Mouse (Mus musculus): ENCODE measurements around the gene Ank2. TPM values are rescaled to one million over a fixed set of nuclear protein-coding genes. Genes with fewer than 3 reads are reported as not detected.
A peak's percentile ranks its signal among the peaks of the same experiment; 100 is the strongest.

The Ank2 gene
- polyA plus RNA-seq, 1 experiment from 2014 or later: 24.9 TPM

GRCm38 (mm10) chr3:126946591-126946990, 552.6 kb downstream of the Ank2 start:
- H3K4me2 ChIP-seq (replicated peaks): no peak overlapping the region
- no peak overlapping the region for H3K9ac ChIP-seq
- ATAC-seq: no peak
- H3K36me3 ChIP-seq: 0 out of 2 replicates have a peak, but pooled peaks cover 3% of the 10 kb centered on the region
- 94% methylated on average over 10 of the region's 10 CpGs for WGBS
- no peaks in the 10 kb centered on the region for H3K4me1 ChIP-seq (replicated peaks)
- H3K9me3 ChIP-seq: no peaks in the 10 kb centered on the region
- no peaks in the 10 kb centered on the region for H3K27me3 ChIP-seq (replicated peaks)
- H3K4me3 ChIP-seq (replicated peaks): no peak overlapping the region
- no peak overlapping the region for H3K27ac ChIP-seq

- Histone ChIP-seq H3K9ac (no peak overlapping the region), H3K4me3 (replicated peaks) (no peak overlapping the region), H3K9me3 (no peaks in the 10 kb centered on the region), H3K36me3 (0 out of 2 replicates have a peak, but pooled peaks cover 3% of the 10 kb centered on the region), H3K27ac (no peak overlapping the region), H3K4me1 (replicated peaks) (no peaks in the 10 kb centered on the region), H3K27me3 (replicated peaks) (no peaks in the 10 kb centered on the region), H3K4me2 (replicated peaks) (no peak overlapping the region)
- no peak for ATAC-seq
- WGBS: 58% methylated on average over 4 of the region's 4 CpGs
These were observed 554.3 kb downstream of the Ank2 start for GRCm38 (mm10) chr3:126944838-126945237.

- Histone ChIP-seq H3K27ac (no peak overlapping the region), H3K4me1 (replicated peaks) (no peaks in the 10 kb centered on the region), H3K9me3 (no peaks in the 10 kb centered on the region), H3K4me3 (replicated peaks) (no peak overlapping the region), H3K36me3 (0 out of 2 replicates have a peak, but pooled peaks cover 3% of the 10 kb centered on the region), H3K4me2 (replicated peaks) (no peak overlapping the region), H3K9ac (no peak overlapping the region), H3K27me3 (replicated peaks) (no peaks in the 10 kb centered on the region)
- ATAC-seq: no peak
- 78% methylated on average over 11 of the region's 11 CpGs for WGBS
These were observed 555.1 kb downstream of the Ank2 start for GRCm38 (mm10) chr3:126944081-126944480.

GRCm38 (mm10) chr3:126940452-126940851, 558.7 kb downstream of the Ank2 start:
- H3K4me3 ChIP-seq (replicated peaks): no peak overlapping the region
- WGBS: 86% methylated on average over 5 of the region's 5 CpGs
- H3K36me3 ChIP-seq: peaks cover 4% of the 10 kb centered on the region; the same call in 1 of the 2 replicates
- no peak overlapping the region for H3K9ac ChIP-seq
- H3K27me3 ChIP-seq (replicated peaks): no peaks in the 10 kb centered on the region
- no peaks in the 10 kb centered on the region for H3K9me3 ChIP-seq
- H3K4me2 ChIP-seq (replicated peaks): no peak overlapping the region
- H3K4me1 ChIP-seq (replicated peaks): no peaks in the 10 kb centered on the region
- no peak for ATAC-seq
- H3K27ac ChIP-seq: no peak overlapping the region

- no peaks in the 10 kb centered on the region for H3K27me3 ChIP-seq (replicated peaks)
- H3K4me3 ChIP-seq (replicated peaks): no peak overlapping the region
- no peak overlapping the region for H3K27ac ChIP-seq
- no peak for ATAC-seq
- WGBS: 75% methylated on average over 4 of the region's 4 CpGs
- no peaks in the 10 kb centered on the region for H3K4me1 ChIP-seq (replicated peaks)
- no peak overlapping the region for H3K4me2 ChIP-seq (replicated peaks)
- peaks cover 4% of the 10 kb centered on the region; the same call in 1 of the 2 replicates for H3K36me3 ChIP-seq
- no peak overlapping the region for H3K9ac ChIP-seq
- no peaks in the 10 kb centered on the region for H3K9me3 ChIP-seq
These were observed 567.2 kb downstream of the Ank2 start for GRCm38 (mm10) chr3:126931884-126932506.

- no peak overlapping the region for H3K9ac ChIP-seq
- no peaks in the 10 kb centered on the region for H3K36me3 ChIP-seq
- no peak overlapping the region for H3K4me3 ChIP-seq (replicated peaks)
- no peak overlapping the region for H3K4me2 ChIP-seq (replicated peaks)
- ATAC-seq: no peak
- H3K27me3 ChIP-seq (replicated peaks): no peaks in the 10 kb centered on the region
- no peaks in the 10 kb centered on the region for H3K9me3 ChIP-seq
- no peak overlapping the region for H3K27ac ChIP-seq
- H3K4me1 ChIP-seq (replicated peaks): no peaks in the 10 kb centered on the region
- WGBS: 76% methylated on average over 12 of the region's 12 CpGs
These were observed 575.4 kb downstream of the Ank2 start for GRCm38 (mm10) chr3:126923575-126924382.

GRCm38 (mm10) chr3:126921941-126922340, 577.2 kb downstream of the Ank2 start:
- no peak overlapping the region for H3K27ac ChIP-seq
- ATAC-seq: no peak
- no peak overlapping the region for H3K9ac ChIP-seq
- no peaks in the 10 kb centered on the region for H3K36me3 ChIP-seq
- no peaks in the 10 kb centered on the region for H3K4me1 ChIP-seq (replicated peaks)
- WGBS: 71% methylated on average over 3 of the region's 3 CpGs
- H3K9me3 ChIP-seq: no peaks in the 10 kb centered on the region
- no peaks in the 10 kb centered on the region for H3K27me3 ChIP-seq (replicated peaks)
- no peak overlapping the region for H3K4me3 ChIP-seq (replicated peaks)
- no peak overlapping the region for H3K4me2 ChIP-seq (replicated peaks)

GRCm38 (mm10) chr3:126920296-126920695, 578.9 kb downstream of the Ank2 start:
- 80% methylated on average over 3 of the region's 3 CpGs for WGBS
- no peak overlapping the region for H3K27ac ChIP-seq
- no peaks in the 10 kb centered on the region for H3K36me3 ChIP-seq
- ATAC-seq: no peak
- no peak overlapping the region for H3K4me2 ChIP-seq (replicated peaks)
- H3K27me3 ChIP-seq (replicated peaks): no peaks in the 10 kb centered on the region
- no peak overlapping the region for H3K4me3 ChIP-seq (replicated peaks)
- no peaks in the 10 kb centered on the region for H3K9me3 ChIP-seq
- no peak overlapping the region for H3K9ac ChIP-seq
- no peaks in the 10 kb centered on the region for H3K4me1 ChIP-seq (replicated peaks)

GRCm38 (mm10) chr3:126918805-126919473, 580.2 kb downstream of the Ank2 start:
- no peak for ATAC-seq
- WGBS: 84% methylated on average over 10 of the region's 10 CpGs
- Histone ChIP-seq H3K4me1 (replicated peaks) (no peaks in the 10 kb centered on the region), H3K36me3 (no peaks in the 10 kb centered on the region), H3K4me2 (replicated peaks) (no peak overlapping the region), H3K9ac (no peak overlapping the region), H3K9me3 (no peaks in the 10 kb centered on the region), H3K27me3 (replicated peaks) (no peaks in the 10 kb centered on the region), H3K27ac (no peak overlapping the region), H3K4me3 (replicated peaks) (no peak overlapping the region)

GRCm38 (mm10) chr3:126916381-126916780, 582.8 kb downstream of the Ank2 start:
- Histone ChIP-seq H3K9me3 (no peaks in the 10 kb centered on the region), H3K9ac (no peak overlapping the region), H3K4me3 (replicated peaks) (no peak overlapping the region), H3K36me3 (no peaks in the 10 kb centered on the region), H3K4me2 (replicated peaks) (no peak overlapping the region), H3K27me3 (replicated peaks) (no peaks in the 10 kb centered on the region), H3K4me1 (replicated peaks) (no peaks in the 10 kb centered on the region), H3K27ac (no peak overlapping the region)
- no peak for ATAC-seq

- no peaks in the 10 kb centered on the region for H3K9me3 ChIP-seq
- ATAC-seq: peak; percentile 65; the same call in 1 of the 2 replicates
- H3K9ac ChIP-seq: no peak overlapping the region
- no peak overlapping the region for H3K4me3 ChIP-seq (replicated peaks)
- H3K27ac ChIP-seq: no peak overlapping the region
- H3K4me2 ChIP-seq (replicated peaks): no peak overlapping the region
- no peaks in the 10 kb centered on the region for H3K27me3 ChIP-seq (replicated peaks)
- 5% methylated on average over 3 of the region's 3 CpGs for WGBS
- H3K36me3 ChIP-seq: no peaks in the 10 kb centered on the region
- H3K4me1 ChIP-seq (replicated peaks): no peaks in the 10 kb centered on the region
These were observed 595.6 kb downstream of the Ank2 start for GRCm38 (mm10) chr3:126903543-126903942.

GRCm38 (mm10) chr3:126886644-126887043, 612.5 kb downstream of the Ank2 start:
- Histone ChIP-seq H3K9ac (no peak overlapping the region), H3K36me3 (no peaks in the 10 kb centered on the region), H3K27ac (no peak overlapping the region), H3K4me2 (replicated peaks) (no peak overlapping the region), H3K4me3 (replicated peaks) (no peak overlapping the region), H3K27me3 (replicated peaks) (no peaks in the 10 kb centered on the region), H3K4me1 (replicated peaks) (no peaks in the 10 kb centered on the region), H3K9me3 (no peaks in the 10 kb centered on the region)
- 69% methylated on average over 4 of the region's 4 CpGs for WGBS
- no peak for ATAC-seq

All from intestine, embryonic 15.5 days (tissue).